Mouse (Mus musculus) ZHBTc4 (cell line): ENCODE results near the gene Shcbp1l.
A peak's percentile ranks its signal among the peaks of the same experiment; 100 is the strongest.
"Not testable (repeated sequence)": the region's sequence is repeated elsewhere in the genome, so short reads cannot be mapped to it uniquely, and the experiment has no call there.

Source experiments
- DNase-seq: peaks from one replicate; pipeline ENCODE4 v3.0.0-alpha.2; 2011; ENCODE audit warnings: low read depth, low spot score

The Shcbp1l gene

DNA sequence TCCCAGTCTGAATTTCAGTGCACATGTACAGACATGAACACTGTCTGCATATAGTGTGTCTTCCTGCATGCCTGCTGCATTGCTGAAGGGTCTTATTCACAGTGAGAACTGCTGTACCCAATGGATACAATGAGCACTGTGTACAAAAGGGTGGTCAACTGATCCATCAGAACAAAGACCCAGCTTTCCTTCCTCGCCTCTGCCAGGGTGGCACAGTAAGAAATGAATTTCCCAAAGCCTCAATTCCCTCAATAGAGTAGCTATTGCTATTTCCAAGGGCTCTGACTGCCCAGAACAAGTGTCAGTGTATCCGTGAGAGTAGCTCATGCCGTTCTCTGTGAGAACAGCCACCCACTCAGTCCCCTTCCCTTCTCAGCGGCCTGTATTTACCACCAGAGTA lies 7.2 kb upstream of the Shcbp1l start:
- not testable (repeated sequence) for DNase-seq

DNA sequence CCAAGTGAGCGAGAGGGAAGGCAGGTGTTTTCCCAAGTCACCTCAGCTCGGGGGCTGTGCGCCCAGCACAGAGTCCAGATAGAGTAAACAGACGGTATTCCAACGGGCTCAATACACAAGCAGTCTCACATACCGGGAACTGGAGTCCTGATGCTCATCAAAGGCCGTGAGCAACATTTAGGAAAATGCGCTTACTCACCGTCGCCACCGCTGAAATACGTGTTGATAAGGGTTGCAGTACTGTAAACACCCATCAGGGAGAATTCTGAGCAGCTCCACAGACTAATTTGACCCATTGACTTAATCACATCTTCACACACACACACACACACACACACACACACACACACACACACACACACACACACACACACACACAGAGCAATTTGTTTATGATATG lies 691 bp upstream of the Shcbp1l start:
- peak; percentile 77 for DNase-seq

DNA sequence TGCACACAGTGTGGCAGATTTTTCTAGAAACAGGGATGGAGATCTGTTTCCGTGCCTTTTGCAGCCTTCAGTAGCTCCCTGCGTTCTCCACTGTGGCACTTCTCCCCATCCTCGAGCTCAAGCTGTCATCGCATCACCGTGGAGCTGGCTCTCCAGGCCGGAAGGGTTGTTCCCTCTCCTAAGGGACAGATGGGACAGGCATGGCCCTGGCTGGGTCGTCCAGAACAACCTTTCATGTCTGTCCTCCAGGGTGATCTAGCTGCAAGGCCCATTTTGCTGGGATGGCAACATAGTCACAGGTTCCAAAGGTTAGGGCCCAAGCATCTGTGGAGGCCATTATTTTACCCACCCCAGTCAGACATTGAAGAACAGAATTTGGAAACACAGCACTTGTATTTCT lies 6.2 kb downstream of the Shcbp1l start:
- DNase-seq, result no peak

DNA sequence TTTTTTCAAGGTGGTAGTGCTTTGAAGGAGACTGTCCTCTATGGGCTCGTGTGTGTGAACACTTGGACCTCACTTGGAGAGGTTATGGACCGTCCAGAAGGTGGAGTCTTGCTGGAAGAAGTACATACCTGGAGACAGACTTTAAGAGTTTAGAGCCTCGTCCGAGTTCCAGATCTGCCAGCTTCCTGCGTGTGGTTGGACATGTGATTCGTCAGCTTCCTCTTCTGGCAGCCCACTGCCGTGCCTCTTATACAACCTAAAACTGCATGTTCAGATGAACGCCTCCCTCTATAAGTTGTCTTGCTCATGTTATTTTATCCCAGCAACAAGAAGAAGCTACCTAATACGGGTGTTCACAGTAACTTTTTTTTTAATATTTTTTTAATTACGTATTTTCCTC lies 6.7 kb downstream of the Shcbp1l start:
- no peak for DNase-seq

DNA sequence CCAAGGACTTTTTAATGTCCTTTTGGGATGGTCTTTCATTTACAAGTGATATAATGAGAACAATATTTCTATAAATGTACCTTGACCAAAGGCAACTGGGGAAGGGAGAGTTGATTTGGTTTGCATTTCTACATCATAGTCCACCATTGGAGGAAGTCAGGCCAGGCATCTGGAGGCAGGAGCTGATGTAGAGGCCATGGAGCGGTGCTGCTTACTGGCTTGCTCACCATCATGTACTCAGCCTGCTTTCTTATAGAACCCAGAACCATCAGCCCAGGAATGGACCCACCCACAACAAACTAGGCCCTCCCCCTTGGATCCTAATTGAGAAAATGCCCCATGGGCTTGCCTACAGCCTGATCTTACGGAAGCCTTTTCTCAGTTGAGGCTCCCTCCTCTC lies 7.4 kb downstream of the Shcbp1l start:
- DNase-seq, result no peak

DNA sequence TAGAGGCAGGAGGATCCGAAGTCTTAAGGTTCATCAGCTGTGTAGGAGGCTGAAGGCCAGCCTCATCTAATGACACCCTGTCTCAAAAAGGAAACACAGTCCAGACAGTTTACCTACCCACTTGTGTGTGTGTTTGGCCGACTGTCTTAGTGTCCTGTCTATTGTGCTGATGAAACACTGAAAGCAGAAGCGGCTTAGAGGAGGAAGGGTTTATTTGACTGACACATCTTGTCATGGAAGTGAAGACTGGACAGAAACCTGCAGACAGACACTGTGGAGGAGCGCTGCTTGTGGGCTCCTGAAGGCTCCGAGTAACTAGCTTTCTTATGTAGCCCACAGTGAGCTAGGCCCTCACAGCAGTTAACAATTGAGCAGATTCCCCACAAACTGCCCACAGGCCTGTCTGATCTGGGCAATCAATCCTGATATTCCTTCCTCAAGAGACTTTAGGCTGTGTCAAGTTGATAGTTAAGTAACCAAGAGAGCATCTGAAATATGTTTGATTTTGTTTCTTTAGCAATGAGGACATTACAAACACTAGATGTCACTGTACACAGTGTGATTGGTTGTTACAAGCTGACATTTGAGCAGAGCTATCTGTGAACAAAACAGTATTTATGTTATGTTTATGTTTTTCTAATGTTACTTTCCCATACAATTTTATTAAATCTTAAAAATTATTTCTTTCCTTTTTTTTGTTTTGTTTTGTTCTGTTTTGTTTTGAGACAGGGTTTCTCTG lies 9.1 kb downstream of the Shcbp1l start:
- DNase-seq, result no peak

DNA sequence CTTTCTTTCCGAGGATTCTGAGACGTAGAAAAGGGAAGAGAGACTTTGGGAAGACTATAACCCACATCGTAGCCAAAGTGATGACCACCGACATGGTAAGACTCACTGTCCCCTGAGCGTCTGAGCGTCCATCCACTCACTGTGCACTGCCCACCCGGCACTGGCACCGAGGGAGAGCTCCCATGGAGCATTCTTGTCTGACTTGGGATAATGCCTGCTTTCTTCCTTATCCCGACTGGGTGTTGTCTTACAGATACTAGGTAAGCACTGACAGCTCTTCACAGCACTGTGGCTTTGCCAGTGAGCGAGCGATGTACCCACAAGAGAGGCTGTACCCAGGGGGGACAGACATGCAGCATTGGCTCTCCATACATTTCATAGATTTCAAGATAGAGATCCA lies 12.6 kb downstream of the Shcbp1l start:
- no peak for DNase-seq

DNA sequence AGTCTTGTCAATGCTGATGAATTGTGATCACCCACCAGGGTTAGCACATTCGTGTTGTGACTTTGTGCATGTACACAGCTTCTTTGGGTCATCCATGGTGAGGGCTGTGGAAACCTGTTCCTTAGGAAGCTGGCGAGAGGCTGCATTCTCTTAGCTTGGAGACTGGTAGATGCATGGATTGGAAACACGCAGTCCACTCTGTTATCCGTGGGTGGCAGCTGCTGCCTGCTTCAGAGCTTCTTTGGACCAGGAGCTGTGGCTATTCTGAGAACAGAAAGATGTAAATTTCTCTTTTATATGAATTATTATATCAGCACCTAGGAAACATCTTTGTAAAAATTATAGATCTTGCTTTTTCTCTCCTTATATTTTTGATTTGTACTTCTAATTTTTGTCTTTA lies 15.8 kb downstream of the Shcbp1l start:
- DNase-seq, result no peak

DNA sequence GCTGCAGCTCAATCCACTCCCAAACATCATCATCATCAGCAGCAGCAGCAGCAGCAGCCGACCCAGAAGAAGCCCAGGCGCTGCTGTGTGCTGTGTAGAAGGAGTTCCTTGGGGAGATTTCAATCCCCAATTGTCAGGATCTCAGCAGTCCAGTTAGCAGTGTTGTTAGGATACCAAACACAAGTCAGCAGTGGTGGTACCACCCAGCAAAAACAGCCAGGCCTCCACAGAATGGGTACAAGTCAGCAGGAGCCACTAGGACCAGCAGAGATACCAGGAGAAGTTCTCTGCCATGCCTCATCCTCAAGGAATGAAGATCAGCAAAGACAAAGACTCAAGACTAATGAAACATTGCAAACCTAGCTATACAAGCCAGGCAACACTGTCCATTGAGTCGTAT lies 16.7 kb downstream of the Shcbp1l start:
- no peak for DNase-seq

DNA sequence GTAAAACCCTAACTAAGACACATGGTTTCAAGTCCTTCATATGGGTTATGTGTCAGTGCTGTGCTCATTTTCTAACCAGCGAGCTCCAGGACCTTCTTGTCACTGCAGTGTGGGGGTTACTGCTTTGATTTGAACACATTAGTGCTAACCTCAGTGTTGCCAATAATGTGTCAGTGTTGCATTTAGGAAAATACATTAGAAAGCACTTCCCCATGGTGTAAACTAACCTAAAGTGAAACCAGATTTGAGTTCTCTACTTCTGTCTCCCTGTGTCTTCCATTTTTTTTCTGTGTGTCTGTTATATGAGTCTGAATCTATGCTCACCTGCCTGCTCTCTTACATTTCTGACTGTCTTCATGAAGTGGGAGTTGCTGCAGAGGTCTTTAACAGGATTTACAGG lies 18.1 kb downstream of the Shcbp1l start:
- DNase-seq, result no peak

DNA sequence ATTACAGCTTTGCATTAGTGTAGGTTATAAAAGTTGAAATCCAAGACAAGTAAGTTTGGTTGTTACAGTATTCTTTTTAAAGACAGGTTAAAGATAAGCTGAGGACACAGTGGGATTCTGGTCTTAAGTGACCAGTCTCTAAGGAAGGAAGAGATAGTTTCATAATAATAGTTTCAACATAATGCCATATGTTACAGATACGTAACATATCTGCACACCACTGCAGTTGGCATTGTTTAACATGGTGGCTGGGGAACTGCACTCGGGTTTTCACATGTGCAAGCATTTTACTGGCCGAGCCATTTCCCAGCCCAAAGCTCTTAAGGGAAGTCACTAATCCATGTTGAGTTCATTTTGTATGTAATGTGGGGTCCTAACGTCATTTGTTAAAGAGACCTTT lies 18.7 kb downstream of the Shcbp1l start:
- DNase-seq, result no peak

DNA sequence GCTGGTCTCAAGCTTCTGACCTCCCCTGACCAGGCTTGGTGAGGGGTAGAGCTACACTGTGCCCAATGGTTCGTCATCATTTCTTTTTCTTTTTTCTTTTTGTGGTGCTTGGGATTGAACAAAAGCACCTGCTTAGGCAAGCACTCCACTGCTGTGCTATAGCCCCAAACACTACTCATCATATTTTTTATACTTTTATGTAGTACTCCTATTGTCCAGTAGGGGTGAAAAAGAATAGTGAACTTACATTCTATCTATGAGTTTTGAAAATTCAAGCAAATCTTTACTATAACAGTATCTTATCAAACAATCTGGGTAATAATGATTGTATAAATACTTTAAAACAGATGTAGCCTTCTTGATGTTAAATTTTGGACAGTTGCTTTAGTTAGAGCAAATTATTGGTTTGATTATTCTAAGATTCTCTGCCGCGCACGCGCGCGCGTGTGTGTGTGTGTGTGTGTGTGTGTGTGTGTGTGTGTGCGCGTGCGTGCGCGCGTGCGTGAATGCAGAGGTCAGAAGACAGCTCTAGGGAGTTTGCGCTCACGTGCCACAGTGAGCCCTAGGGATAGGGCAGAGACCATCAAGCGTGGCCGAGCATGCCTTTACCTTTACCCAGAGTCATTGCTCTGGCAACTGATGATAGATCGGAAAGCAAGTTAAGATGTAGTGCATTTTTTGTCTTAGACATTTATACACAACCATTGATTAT lies 21.3 kb downstream of the Shcbp1l start:
- peak; percentile 50 for DNase-seq

DNA sequence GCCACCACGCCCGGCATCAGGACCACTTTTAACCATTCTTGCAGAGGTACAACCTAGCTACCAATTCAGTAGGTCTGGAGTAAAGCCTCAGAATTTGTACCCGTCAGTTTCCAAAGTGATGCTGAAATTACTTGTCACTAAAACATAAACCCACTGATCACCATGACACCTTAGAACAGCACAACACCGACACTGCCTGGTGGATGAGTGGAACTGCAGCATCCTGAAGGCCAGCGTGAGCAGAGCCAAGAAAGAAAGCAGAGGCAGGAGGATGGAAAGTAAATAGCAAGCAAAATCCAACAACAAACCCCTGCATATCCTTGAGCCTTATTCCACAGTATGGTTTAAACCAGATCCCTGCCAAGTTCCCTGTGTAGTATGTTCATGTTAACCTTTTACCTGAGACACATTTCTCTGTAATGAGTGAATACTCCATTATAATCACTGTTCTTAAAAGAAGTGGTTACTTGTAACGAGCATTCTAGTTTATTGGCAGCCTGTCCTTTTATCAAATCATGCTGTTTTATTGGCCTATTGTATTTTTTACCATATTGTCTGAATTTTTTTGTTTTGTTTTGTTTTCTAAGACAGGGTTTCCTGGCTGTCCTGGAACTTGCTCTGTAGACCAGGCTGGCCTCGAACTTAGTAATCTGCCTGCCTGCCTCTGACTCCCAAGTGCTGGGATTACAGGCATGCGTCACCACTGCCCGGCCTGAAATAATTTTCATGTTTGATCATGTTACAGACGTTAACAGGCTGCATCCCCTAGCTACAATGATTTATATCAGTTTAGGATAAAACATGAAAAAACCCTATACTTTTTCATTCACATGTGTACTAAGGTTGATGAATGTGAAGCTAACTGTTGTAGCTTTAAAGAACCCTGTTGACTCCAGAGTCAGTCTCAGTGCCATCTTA lies 26.5 kb downstream of the Shcbp1l start:
- DNase-seq, result peak; percentile 83

DNA sequence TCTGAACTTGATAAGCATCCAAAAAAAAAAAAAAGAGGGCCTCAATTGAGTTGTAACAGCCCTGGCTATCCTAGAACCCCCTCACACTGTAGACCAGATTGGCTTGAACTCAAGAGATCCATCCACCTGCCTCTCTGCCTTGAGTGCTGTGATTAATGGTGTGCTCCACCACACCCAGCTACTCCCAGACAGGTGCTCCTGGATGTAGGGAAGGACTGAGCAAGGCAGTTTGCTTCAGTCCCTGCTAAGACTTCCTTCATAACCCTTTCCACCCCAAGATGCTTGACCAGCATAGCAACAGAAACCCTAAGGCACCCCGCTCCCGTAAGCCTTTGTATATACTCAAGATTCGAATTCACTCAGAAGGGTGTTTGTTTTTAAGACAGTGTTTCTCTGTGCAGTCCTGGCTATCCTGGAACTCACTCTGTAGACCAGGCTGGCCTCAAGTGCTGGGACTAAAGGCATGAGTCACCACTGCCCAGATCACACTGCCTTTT lies 28.2 kb downstream of the Shcbp1l start:
- DNase-seq, result peak; percentile 54

DNA sequence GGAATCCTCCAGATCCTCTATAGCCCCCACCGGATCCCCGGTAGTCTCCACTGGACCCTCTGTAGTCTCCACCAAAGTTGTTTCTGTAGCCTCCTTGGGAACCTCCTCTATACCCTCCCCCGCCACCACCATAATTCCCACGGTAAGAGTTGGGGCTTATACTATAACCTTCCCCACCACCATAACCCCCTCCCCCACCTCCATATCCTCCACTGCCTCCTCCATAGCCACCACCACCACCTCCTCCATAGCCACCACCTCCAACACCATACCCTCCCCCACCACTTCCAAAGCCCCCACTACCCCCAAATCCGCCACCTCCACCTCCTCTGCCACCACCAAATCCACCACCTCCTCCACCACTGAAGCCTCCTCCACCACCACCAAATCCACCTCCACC lies 31.2 kb downstream of the Shcbp1l start:
- DNase-seq, result no peak

DNA sequence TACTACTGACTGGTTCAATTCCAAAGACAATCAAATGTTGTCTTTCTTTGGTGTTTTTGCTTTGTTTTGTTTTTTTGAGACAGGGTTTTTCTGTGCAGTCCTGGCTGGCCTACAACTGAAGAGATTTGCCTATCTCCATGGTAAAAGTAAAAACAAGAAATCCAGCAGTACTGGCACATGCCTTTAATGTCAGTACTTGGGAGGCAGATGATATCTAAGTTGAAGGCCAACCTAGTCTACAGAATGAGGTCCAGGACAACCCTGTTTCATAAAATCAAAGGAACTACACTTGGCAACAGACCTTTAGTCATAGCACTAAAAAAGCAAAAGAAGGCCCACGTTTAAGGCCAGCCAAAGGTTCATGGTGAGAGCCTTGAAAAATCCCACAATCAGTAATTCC lies 36.8 kb downstream of the Shcbp1l start:
- DNase-seq, result no peak

DNA sequence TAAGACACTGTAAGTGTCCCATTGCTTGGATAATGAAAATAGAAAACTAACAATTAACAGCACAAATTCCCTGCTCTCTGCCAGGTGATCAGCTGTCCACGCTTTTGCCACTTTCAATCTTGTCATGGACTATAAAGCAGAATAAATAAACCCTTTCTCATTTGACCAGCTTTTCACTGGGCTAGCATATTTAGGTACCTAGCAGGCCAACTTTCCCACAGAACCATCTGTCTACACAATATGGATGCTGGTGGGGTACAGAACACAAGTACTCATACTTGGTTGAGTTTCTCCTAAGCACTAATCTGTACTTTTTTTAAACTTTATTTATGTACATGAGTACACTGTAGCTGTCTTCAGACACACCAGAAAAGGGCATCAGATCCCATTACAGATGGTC lies 54.3 kb downstream of the Shcbp1l start:
- no peak for DNase-seq

DNA sequence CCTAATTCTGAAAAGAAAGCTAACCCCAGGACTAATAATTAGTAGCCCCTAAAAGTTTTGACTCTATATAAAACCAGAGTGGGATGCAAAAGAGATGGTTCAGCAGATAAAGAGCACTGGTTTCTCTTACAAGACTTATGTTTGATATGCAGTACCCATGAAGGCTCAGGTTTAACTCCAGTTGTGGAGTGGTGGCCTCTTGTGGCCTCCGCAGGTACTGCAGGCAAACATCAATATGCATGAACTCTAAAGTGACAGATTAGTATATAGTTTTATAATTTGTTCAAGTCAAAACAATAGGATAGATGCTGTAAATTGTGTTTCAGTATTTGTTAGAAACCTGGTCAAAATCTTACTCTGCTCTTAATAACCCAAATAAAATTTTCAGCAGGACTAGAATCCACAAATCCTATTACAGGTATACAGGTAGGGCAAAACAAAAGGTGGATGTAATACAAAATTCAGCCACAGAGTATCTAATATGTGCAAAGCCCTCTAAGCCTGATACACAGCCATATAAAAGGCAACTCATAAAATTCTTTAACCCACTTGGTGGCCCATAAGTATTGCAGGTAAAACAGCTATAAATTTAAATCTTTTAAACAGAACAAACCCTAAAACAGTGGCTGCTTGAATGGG lies 55.5 kb downstream of the Shcbp1l start:
- DNase-seq, result peak; percentile 84

DNA sequence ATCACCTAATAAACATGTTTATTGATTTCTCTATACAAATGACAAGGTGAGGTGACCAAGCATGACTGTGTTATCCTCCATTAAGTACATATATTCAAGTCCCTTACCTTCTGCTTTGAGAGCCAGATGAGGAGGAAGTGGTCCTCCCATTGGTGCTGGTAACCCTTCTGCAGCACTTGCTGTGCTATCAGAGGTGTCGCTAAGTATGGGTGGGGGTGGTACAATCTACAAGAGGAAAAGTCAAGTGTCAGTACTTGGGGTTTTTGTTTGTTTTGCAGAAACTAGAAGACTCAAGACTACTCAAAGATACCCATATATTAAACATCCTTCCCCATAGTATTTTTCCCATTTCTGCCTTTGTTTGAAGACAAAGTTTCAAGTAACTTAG lies 56.1 kb downstream of the Shcbp1l start:
- peak; percentile 51 for DNase-seq

DNA sequence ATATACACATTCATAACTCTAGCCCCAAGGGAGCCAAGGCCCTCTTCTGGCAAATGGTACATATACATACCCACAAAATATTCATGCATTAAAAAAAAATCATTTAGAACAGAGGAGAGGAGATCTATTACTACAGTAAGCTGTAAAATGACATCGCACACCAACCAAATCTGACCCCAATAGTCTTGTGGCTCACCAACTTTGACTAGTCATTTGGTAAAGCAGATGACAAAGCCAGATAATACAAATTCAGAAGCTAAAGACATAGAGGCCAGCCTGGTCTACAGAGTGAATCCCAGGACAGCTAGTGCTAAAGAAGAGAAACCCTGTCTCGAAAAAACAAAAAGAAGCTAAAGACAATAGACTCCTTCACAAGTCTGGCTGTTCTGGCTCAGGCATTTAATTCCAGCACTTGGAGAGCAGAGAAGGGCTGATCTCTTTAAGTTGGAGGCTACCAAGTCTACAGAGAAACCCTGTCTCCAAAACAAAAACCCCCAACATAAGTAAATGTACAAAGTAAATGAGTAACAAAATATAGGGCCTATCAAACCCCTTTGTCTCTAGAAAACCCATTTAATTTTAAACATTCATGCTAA lies 60.3 kb downstream of the Shcbp1l start:
- no peak for DNase-seq

DNA sequence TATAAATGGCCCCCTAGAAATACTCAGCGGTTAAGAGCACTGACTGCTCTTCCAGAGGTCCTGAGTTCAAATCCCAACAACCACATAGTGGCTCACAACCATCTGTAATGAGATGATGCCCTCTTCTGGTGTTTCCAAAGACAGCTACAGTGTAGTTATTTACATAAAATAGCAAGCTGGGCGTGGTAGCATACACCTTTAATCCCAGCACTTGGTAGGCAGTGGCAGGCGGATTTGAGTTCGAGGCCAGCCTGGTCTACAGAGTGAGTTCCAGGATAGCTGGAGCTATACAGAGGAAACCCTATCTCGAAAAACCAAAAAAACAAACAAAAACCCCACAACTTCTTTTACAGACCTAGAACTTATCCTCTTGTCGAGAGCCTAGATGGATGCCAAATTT lies 61.2 kb downstream of the Shcbp1l start:
- peak; percentile 57 for DNase-seq
